Mouse (Mus musculus) hindbrain, embryonic 11.5 days (tissue): ENCODE results near the gene Sp8. TPM values are rescaled to one million over a fixed set of nuclear protein-coding genes. Genes with fewer than 3 reads are reported as not detected.

Experiments used
- ATAC-seq: fragments of 200-750 bp; cut with Nextera tagmentation; 2 replicates; pipeline ENCODE4 v1.8.0; 2017; ENCODE audit warnings: mild to moderate bottlenecking, moderate TSS enrichment, moderate library complexity; ENCODE audit not compliant: low FRiP score
- DNase-seq: peaks from one replicate; pipeline ENCODE4 v3.0.0-alpha.2; 2015; ENCODE audit warnings: low spot score
- H3K27ac ChIP-seq: fragments of 300-500 bp; sonication (generic); 2 replicates; pipeline ENCODE4 v1.5.1; 2014; ENCODE audit warnings: mild to moderate bottlenecking, low read depth, low read length
- H3K27me3 ChIP-seq: fragments of 300-500 bp; sonication (generic); 2 replicates; pipeline ENCODE4 v1.6.1; 2014; ENCODE audit warnings: mild to moderate bottlenecking, low read length, moderate library complexity, mixed read lengths; ENCODE audit not compliant: control insufficient read depth, insufficient read depth
- H3K36me3 ChIP-seq: fragments of 300-500 bp; sonication (generic); 2 replicates; pipeline ENCODE4 v1.6.1; 2014; ENCODE audit warnings: mild to moderate bottlenecking, low read length, moderate library complexity, mixed read lengths; ENCODE audit not compliant: control insufficient read depth, insufficient read depth
- H3K4me1 ChIP-seq: fragments of 300-500 bp; sonication (generic); replicated peaks from 2 replicates; pipeline ENCODE4 v1.6.1; 2014; ENCODE audit warnings: low read length, mixed read lengths; ENCODE audit not compliant: control insufficient read depth, insufficient read depth
- H3K4me2 ChIP-seq: fragments of 300-500 bp; sonication (generic); replicated peaks from 2 replicates; pipeline ENCODE4 v1.6.1; 2014; ENCODE audit warnings: mild to moderate bottlenecking, low read depth, low read length
- H3K4me3 ChIP-seq: fragments of 300-500 bp; sonication (generic); 2 replicates; pipeline ENCODE4 v1.5.1; 2014; ENCODE audit warnings: low read depth, low read length
- H3K9ac ChIP-seq: fragments of 300-500 bp; sonication (generic); 2 replicates; pipeline ENCODE4 v1.6.1; 2014; ENCODE audit warnings: low read depth, low read length
- H3K9me3 ChIP-seq: fragments of 300-500 bp; sonication (generic); 2 replicates; pipeline ENCODE4 v1.6.1; 2016; ENCODE audit warnings: low read length; ENCODE audit not compliant: control insufficient read depth
- WGBS: fragments of 180-500 bp; shearing (Covaris S2); extraction: QIAGEN DNeasy Blood & Tissue Kit; methylation state at CpG from one replicate; pipeline ENCODE4 v1.1.7; 2014; 5-methylcytosine and 5-hydroxymethylcytosine counted together
- polyA plus RNA-seq: library from polyadenylated mRNA; unstranded; fragments of >200 nt; fragmentation: Nextera tagmentation; extraction: Ambion mirVana; gene quantifications from 2 replicates; pipeline ENCODE4 v1.2.1, GENCODE M21; 2014

The Sp8 gene
- polyA plus RNA-seq, 1 experiment from 2014 or later: 10.8 TPM

- Histone ChIP-seq H3K4me1 (peaks cover 5% of the 10 kb centered on the region), H3K4me2 (no peak overlapping the region), H3K9ac (no peak overlapping the region), H3K4me3 (no peak overlapping the region), H3K27me3 (peaks cover 49% of the 10 kb centered on the region), H3K36me3 (no peaks in the 10 kb centered on the region), H3K27ac (no peak overlapping the region), H3K9me3 (no peaks in the 10 kb centered on the region)
- DNase-seq (peak; percentile 37), ATAC-seq (no peak)
- 9% methylated on average over 5 of the region's 5 CpGs for WGBS
Observed at GRCm38 (mm10) chr12:118839398-118839797, 6.7 kb upstream of the Sp8 start.

- Histone ChIP-seq H3K27me3 (peaks cover 51% of the 10 kb centered on the region), H3K36me3 (no peaks in the 10 kb centered on the region), H3K4me1 (peaks cover 5% of the 10 kb centered on the region), H3K27ac (no peak overlapping the region), H3K4me2 (peak overlapping the region; percentile 12; the same call in 1 of the 2 replicates), H3K4me3 (no peak overlapping the region), H3K9me3 (no peaks in the 10 kb centered on the region), H3K9ac (no peak overlapping the region)
- WGBS: 2% methylated on average over 15 of the region's 15 CpGs
- ATAC-seq (no peak), DNase-seq (peak; percentile 62)
Observed at GRCm38 (mm10) chr12:118840301-118840700, 5.8 kb upstream of the Sp8 start.

DNA sequence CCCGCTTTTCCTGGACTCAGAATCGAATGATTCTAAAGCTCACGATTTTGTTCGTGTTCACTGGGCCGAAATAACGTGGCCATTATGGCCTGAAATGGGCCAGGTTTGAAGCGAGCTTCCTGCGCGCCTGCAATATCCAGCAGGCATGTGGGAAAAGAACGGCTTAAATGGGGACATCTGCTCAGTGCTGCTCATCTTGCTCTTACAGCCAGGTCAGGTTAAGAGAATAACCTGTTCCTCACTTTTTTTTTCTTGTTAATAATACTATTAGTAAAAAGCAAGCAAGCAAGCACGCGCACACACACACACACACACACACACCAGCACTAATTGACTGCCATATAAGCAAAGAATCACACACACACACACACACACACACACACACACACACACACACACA is 5.3 kb upstream of the Sp8 start:
- no peak overlapping the region for H3K9ac ChIP-seq
- H3K27me3 ChIP-seq: peaks cover 51% of the 10 kb centered on the region
- WGBS: 3% methylated on average over 12 of the region's 12 CpGs
- H3K4me3 ChIP-seq: no peak overlapping the region
- peak; percentile 22; the same call in 1 of the 2 replicates for ATAC-seq
- H3K4me2 ChIP-seq: peak overlapping the region; percentile 12; the same call in 1 of the 2 replicates
- DNase-seq: peak; percentile 73
- H3K4me1 ChIP-seq: peaks cover 5% of the 10 kb centered on the region
- no peaks in the 10 kb centered on the region for H3K9me3 ChIP-seq
- no peaks in the 10 kb centered on the region for H3K36me3 ChIP-seq
- no peak overlapping the region for H3K27ac ChIP-seq

DNA sequence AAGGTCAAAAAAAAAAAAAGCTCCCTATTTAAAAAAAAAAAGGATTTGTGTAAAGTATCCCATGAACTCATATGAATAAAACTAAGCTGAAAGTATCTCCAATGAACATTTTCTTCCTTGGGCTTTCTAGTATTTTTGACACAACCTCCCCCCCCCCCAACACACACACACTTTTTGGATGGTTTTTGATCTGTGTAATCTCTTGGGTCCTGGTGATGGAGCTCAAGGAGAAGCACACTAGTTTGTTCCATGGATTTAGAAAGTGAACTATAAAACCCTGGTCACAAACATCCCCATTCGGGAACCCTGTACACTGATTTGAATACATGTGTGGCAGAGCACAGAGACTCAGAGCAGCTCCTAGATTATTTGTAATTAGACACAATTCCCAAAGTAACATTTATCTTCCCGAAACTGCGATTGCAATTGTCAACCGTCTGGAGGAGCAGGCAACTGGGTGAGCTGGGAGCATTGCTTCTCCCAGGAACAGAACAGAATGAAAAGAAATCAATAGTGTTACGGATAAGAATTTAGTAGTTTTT is 4.7 kb upstream of the Sp8 start:
- peaks cover 49% of the 10 kb centered on the region for H3K27me3 ChIP-seq
- no peak overlapping the region for H3K9ac ChIP-seq
- H3K4me1 ChIP-seq: peaks cover 5% of the 10 kb centered on the region
- ATAC-seq: no peak
- H3K36me3 ChIP-seq: no peaks in the 10 kb centered on the region
- H3K4me2 ChIP-seq: no peak overlapping the region
- no peaks in the 10 kb centered on the region for H3K9me3 ChIP-seq
- WGBS: 5% methylated on average over 5 of the region's 5 CpGs
- H3K27ac ChIP-seq: peak overlapping the region; percentile 24; the same call in 1 of the 2 replicates
- no peak overlapping the region for H3K4me3 ChIP-seq
- peak; percentile 52 for DNase-seq

- no peak overlapping the region for H3K27ac ChIP-seq
- H3K4me2 ChIP-seq: no peak overlapping the region
- H3K9me3 ChIP-seq: no peaks in the 10 kb centered on the region
- no peaks in the 10 kb centered on the region for H3K36me3 ChIP-seq
- no peak overlapping the region for H3K4me3 ChIP-seq
- H3K27me3 ChIP-seq: peaks cover 49% of the 10 kb centered on the region
- peak; percentile 40 for DNase-seq
- peaks cover 5% of the 10 kb centered on the region for H3K4me1 ChIP-seq
- H3K9ac ChIP-seq: no peak overlapping the region
- WGBS: 12% methylated on average over 6 of the region's 6 CpGs
- no peak for ATAC-seq
Observed at GRCm38 (mm10) chr12:118841971-118842550, 4.1 kb upstream of the Sp8 start.

DNA sequence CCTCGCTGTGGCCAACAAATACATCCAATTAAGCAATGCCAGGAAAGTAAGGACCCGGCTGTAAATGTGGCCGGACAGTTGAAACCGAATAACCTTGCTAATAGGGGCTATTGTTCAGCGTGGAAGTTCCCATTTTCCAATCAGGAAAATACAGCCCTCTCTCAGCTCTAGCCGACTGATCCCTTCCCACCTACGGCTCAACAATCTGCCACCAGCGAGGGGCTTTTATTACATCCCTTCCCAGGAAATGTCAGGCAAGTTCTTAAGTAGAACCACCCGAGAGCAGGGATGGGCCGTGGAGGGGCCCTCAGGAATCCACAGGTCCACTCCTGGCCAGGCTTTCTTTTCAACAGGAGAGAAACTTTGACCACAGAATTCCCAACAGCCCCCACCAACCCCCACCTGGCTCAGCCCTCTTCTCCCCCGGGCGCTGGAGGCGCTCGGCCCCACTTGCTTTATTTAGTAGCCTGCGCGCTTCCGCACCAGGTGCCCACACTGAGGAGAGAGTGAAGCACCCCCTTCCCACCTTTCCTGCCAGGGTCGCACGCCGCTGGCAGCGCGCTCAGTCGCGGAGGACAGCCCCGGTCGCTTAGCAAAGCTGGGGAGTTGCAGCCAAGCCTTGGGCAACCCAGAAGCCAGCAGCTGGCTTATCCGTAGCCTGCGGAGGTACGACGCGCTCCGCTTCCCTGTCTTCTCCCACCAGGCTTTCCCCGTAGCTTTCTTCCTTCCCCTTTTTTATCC is 3.3 kb upstream of the Sp8 start:
- DNase-seq (peak; percentile 66), ATAC-seq (peak; percentile 31)
- under 1% methylated on average over 33 of the region's 33 CpGs for WGBS
- peak overlapping the region; percentile 29 for H3K4me3 ChIP-seq
- H3K36me3 ChIP-seq: no peaks in the 10 kb centered on the region
- peak overlapping the region; percentile 45; the same call in 1 of the 2 replicates for H3K27ac ChIP-seq
- H3K9me3 ChIP-seq: no peaks in the 10 kb centered on the region
- H3K4me2 ChIP-seq: peak overlapping the region; percentile 58
- H3K4me1 ChIP-seq: peaks cover 5% of the 10 kb centered on the region
- H3K9ac ChIP-seq: peak overlapping the region; percentile 46
- peaks cover 49% of the 10 kb centered on the region for H3K27me3 ChIP-seq

DNA sequence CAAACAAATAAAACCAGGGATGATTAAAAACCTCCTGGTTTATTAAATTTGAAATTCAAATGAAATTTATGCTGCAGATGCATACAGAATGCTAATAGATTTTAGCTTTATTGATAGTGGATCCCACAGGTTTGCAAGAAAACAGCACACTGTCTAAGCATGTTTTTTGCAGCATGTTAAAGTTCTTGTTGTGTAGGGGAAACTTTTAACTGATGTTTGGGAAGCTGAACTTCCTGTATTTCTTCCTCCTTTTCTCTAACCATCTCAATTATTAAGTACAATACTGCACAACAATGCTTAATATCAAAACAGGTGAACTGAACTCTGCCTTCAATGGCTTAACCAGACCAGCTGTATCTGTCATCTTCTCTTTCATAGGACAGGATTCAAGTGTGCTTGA is 2.0 kb upstream of the Sp8 start:
- H3K4me1 ChIP-seq: peaks cover 5% of the 10 kb centered on the region
- DNase-seq: no peak
- no peak overlapping the region for H3K4me2 ChIP-seq
- no peak for ATAC-seq
- no peaks in the 10 kb centered on the region for H3K9me3 ChIP-seq
- H3K4me3 ChIP-seq: no peak overlapping the region
- no peak overlapping the region for H3K27ac ChIP-seq
- no peaks in the 10 kb centered on the region for H3K36me3 ChIP-seq
- H3K27me3 ChIP-seq: peaks cover 53% of the 10 kb centered on the region
- no peak overlapping the region for H3K9ac ChIP-seq

- 11% methylated on average over 3 of the region's 3 CpGs for WGBS
- no peak overlapping the region for H3K27ac ChIP-seq
- H3K4me2 ChIP-seq: no peak overlapping the region
- no peak overlapping the region for H3K4me3 ChIP-seq
- no peaks in the 10 kb centered on the region for H3K36me3 ChIP-seq
- H3K9ac ChIP-seq: no peak overlapping the region
- ATAC-seq (no peak), DNase-seq (no peak)
- no peaks in the 10 kb centered on the region for H3K9me3 ChIP-seq
- peaks cover 54% of the 10 kb centered on the region for H3K27me3 ChIP-seq
- peaks cover 5% of the 10 kb centered on the region for H3K4me1 ChIP-seq
Observed at GRCm38 (mm10) chr12:118844841-118845240, 1.3 kb upstream of the Sp8 start.

DNA sequence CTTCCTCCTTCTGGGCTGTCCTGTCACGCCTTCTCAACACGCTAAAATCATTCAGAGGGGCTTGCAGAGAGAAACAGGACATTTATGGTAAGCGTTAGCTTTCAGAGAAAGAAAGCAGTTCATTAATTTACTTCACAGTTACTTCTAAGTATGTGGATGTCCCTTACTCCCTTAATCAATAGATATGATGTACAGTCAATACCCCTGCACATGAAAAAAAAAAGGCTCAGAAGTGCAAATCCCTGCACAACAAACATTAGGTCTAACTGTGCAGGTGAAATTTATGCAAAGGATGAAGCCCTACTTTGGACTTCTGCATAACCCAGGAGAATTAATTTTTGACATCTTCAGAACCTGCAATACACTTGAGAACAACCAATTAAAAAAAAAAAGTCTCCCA is 778 bp upstream of the Sp8 start:
- ATAC-seq: no peak
- Histone ChIP-seq H3K9ac (no peak overlapping the region), H3K4me3 (no peak overlapping the region), H3K4me1 (peaks cover 5% of the 10 kb centered on the region), H3K4me2 (no peak overlapping the region), H3K36me3 (no peaks in the 10 kb centered on the region), H3K27me3 (peaks cover 54% of the 10 kb centered on the region), H3K9me3 (no peaks in the 10 kb centered on the region), H3K27ac (no peak overlapping the region)
- WGBS: 1% methylated on average over 3 of the region's 3 CpGs
- no peak for DNase-seq
